Mouse (Mus musculus) urinary bladder, adult 2 months (tissue): ENCODE measurements at regions not wholly inside any gene's neighbourhood (a gene's known extent, or its start where the extent isn't known, plus 50 kb on each side); places are given as distances from the start of the nearest gene placed in this dataset.
A peak's percentile ranks its signal among the peaks of the same experiment; 100 is the strongest.

Experiments
- DNase-seq: peaks from one replicate; pipeline ENCODE4 v3.0.0; 2022; ENCODE audit warnings: low spot score

- no peak for DNase-seq
These were observed 217.1 kb upstream of the Gm6657 start for GRCm38 (mm10) chr12:77976952-77977351.

DNA sequence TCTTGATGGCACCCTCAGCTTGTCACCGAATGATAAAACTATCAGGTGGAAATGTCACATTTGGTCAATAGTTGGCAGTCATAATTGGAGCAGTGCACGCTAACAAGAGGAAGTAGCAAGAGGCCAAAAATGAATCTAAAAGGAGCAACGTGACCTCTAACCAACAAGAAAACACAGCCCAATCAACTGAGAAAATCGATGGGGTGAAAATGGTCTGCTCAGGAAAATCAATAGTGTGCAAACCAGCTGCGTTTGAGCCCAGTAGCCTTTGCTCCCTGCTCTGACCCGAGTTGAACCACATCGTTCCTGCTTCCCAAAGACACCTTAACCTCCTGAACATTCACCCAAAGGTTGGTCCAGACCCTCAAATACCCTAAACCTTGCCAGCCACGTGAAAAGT, 207.3 kb upstream of the Gm6657 start:
- DNase-seq, result no peak

DNA sequence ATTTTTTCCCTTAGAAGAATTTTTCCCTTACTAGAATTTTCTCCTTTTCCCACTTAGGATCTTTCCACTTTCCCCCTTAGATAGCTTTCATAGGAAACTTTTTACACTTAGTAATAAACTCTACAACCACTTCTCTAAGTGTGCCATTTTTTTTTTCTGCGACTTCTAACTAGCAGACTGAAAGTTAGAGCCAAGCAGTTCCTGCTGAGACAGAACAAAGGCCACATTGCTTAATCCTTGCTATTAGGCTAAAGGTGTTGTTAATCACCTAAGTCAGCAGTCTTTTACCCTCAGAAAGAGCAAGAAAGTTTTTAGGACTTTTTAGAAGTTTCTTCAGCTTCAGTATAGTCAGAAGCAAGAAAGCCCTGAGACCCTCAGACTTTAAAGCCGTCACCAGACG, 204.3 kb upstream of the Gm6657 start:
- no peak for DNase-seq

DNA sequence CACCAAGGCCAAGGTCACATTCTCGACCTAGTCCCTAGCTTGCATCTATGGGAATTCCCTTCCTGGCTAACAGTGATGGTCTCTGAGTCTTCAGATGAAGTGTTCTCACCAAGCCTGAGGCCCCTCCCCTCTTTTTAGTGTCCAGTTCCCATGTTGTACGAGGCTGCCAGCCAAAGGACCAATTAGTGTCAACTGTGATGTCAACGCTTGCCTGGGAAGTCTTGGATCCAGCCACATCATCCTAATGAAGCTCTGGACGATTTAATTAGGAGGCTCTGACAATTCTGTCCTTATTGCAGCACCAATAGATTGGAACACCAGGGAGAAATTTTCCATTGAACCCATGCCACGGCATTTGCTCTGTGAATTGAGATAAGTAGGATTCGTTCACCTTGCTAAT, 202.4 kb upstream of the Gm6657 start:
- no peak for DNase-seq

DNA sequence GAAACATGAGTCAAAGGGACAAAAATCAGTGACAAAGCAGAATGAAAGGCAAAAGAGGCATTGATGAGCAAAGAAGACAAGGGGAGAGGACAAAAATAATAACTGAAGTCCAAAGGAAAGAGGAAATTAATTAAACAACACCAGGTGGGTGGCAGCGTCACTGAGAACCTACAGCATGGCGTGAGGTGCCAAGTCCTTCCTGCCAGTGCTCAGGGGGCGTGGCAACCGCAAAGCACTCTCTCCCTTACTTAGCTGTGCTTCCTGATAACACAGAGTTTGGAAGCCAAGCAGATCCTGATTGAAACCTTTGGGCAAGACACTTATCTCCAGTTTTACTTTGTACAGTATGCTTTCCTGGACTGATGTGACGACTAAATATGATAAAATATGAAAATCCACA, 199.9 kb upstream of the Gm6657 start:
- DNase-seq, result no peak

- no peak for DNase-seq
These were observed 196.1 kb upstream of the Gm6657 start for GRCm38 (mm10) chr12:77997916-77998315.

DNA sequence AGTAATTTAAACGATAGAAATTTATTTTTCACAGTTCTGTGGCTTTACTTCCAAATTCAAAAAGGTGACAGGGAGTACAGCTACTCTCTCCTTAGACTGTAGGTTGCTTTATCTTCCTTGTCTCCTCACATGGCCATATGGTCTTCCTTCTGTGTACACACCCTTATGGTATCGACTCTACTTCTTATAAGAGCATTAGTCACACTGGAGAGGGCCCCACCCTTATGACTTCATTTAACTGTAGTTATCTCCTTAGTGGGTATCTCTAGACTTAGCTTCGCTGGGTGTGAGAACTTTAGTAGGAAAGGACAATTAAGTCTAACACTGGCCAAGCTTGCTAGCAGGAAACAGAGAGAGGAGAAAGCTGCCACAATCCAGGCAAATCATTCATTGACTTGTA, 193.6 kb upstream of the Gm6657 start:
- DNase-seq, result no peak

DNA sequence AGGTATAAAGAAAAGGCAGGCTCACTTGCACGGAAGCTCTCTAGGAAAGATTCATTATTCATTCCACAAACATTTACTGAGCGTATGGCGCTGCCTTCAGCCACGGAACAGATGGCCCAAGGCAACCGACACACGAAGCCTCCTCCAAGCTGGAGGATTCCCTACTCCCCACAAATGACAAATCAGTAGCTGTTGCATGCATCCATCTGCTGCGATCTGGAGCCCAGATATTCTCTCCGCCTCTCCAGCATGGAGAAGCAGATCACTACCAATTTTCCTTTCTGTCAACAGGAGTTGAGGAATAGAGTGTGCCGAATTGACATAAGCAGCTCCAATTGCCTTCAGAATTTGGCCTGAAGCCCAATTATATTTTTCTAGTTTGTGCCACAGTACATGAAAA, 192.2 kb upstream of the Gm6657 start:
- no peak for DNase-seq

DNA sequence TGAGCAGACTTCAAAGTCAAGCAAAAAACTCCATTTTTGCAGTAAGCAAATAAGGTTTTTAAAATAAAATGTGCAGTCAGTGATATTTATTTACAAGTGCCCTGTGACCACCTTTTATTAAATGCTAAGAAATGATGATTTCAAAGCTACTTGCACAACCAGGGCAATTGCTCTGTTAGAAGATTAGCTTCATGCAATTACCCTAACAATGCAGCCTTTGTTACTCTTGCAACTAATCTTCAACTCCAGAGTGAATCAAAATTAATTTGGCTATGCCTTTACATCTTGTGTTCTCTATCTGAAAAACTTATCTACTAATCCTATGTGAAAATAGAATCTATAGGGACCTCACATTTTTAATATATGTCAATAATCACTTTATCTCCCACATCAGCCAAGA, 160.3 kb upstream of the Gm6657 start:
- DNase-seq, result no peak

GRCm38 (mm10) chr12:78046582-78046981, 147.5 kb upstream of the Gm6657 start:
- DNase-seq, result no peak

DNA sequence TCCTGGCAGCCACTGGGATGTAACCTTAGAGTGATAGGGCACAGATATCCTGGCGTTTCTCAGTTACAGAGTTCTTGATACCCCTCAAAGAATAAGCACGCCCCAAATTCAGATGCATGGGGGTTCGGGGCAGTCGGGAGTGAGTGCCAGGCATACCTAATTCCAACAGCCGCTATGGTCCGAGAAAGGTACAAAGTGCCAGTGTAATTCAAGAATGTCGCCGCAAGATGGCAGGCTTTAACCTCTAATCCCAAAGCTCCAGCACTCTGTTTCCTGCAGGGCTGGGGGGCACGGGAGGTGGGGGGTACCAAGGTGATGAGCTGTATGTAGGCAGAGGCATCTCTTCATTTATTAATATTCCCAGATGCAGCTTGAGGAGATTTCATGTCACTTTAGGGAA, 138.1 kb upstream of the Gm6657 start:
- peak; percentile 21 for DNase-seq

DNA sequence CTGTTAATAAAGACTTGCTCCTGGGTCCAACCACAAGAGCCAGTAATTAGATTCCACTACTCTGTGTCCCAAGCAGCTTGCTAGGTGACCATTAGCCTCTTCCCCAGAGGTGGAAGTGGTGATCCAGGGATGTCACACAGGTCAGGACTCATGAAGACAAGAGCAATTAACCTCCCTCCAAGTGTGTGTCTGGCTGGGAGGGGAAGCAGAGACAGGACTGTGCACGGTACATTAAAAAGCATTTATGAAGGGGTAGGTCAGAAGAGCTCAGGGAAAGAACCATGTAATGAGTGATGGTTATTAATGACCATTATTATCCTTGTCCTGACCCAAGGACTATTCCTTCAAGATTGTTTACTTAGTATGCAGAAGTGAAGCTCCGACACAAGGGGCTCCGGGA, 136.9 kb upstream of the Gm6657 start:
- DNase-seq, result no peak

- DNase-seq, result no peak
These were observed 134.1 kb upstream of the Gm6657 start for GRCm38 (mm10) chr12:78059965-78060364.

- DNase-seq, result no peak
These were observed 128.0 kb upstream of the Gm6657 start for GRCm38 (mm10) chr12:78066024-78066423.

GRCm38 (mm10) chr12:78072935-78073334, 121.1 kb upstream of the Gm6657 start:
- DNase-seq, result no peak

DNA sequence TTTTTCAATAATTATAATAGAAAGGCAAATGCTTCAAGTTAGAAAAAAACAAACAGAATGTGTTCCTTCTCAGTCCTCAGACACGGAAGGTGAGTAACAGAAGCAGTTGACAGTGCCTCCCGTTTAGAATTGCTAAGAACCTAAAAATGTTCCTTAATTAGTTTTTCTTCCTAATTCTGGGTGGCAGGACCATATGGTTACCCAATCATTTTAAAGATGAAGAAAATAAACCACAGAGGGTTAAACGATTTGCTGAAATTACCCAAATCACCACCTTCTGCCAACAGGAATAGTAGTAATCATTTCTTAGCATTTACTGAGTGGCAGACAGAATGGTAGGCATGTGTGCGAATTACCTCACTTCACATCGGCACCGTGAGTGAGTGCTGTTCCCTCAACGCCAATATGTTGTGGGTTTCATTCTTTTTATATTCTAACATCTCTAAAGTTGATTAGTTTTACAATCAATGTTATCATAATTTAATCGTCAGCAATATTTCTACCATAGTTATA, 119.7 kb upstream of the Gm6657 start:
- no peak for DNase-seq

DNA sequence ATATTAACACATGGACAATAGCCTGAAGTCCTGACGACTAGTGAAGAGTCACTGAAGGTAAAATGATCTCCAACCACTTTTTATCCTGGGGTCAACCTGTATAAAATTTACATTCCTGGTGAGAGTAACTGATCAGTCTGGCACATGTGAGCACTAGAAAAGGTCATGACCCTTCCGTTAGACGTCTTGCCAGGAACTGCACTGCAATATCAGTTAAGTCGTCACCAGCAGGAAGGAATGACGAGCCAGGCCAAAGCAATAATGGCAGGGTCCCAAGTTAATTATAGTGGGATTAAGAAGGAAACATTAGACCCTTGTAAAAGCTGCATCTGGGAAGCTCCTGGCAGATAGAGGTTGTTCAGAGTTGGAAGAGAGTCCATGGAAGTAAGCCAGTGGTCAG, 116.8 kb upstream of the Gm6657 start:
- DNase-seq, result no peak

DNA sequence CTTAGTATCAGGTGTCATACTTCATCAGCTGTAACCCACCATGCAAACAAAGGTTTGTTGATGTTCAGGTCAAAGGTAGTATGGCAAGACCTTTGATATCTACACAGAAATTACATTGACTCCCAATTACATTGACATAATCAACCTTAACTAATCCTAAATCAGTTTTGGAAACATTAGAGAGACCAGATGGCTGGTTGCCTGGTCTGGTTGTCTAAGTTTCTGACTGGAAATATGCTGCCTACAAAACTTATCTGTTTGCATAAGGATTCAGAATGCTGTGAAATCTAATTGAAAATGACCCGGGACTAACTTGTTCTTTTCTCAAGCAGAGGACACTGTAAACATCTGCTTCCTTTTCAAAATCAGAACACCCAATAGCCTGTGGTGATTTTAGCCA, 111.9 kb upstream of the Gm6657 start:
- DNase-seq, result no peak

GRCm38 (mm10) chr12:78086016-78086415, 108.0 kb upstream of the Gm6657 start:
- no peak for DNase-seq

GRCm38 (mm10) chr12:78087921-78088320, 106.1 kb upstream of the Gm6657 start:
- no peak for DNase-seq

DNA sequence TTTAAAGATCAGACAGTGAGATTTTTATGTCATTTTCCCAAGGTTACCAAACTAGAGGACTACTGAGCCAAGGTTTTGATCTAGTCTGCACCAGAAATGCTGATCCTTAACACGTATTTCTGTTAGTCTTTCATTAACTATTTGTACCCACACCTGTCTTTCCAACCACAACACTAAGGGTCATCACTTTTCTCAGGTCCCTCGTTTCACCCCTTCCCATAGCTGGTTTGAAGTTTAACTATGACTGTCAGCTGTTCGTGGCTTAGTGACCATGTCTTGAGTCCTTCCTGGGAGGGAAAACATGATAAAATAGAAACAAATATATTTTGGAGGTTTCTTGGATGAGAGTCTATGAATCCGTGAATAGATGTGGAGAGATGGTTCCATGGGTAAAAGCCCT, 99.6 kb upstream of the Gm6657 start:
- DNase-seq, result no peak

GRCm38 (mm10) chr12:78095352-78095751, 98.7 kb upstream of the Gm6657 start:
- no peak for DNase-seq

- no peak for DNase-seq
These were observed 98.1 kb upstream of the Gm6657 start for GRCm38 (mm10) chr12:78095916-78096315.

- DNase-seq, result no peak
These were observed 96.9 kb upstream of the Gm6657 start for GRCm38 (mm10) chr12:78097119-78097518.

GRCm38 (mm10) chr12:78097692-78098091, 96.3 kb upstream of the Gm6657 start:
- no peak for DNase-seq
